Mouse (Mus musculus) right cerebral cortex, postnatal 25 days (tissue): Measurements from ENCODE around the gene Aff3.

Experiments
- DNase-seq: peaks from one replicate; pipeline ENCODE4 v3.0.0; 2022

Aff3 gene

GRCm38 (mm10) chr1:38217912-38218795 lies 446.6 kb downstream of the Aff3 start:
- DNase-seq: no peak

GRCm38 (mm10) chr1:38217098-38217497 lies 447.7 kb downstream of the Aff3 start:
- no peak for DNase-seq

GRCm38 (mm10) chr1:38213377-38213776 lies 451.4 kb downstream of the Aff3 start:
- no peak for DNase-seq

- no peak for DNase-seq
Observed at GRCm38 (mm10) chr1:38212386-38212785, 452.4 kb downstream of the Aff3 start.

- DNase-seq: no peak
Observed at GRCm38 (mm10) chr1:38202475-38203183, 462.1 kb downstream of the Aff3 start.

GRCm38 (mm10) chr1:38201796-38202195 lies 463.0 kb downstream of the Aff3 start:
- DNase-seq: no peak

- DNase-seq: peak; percentile 24
Observed at GRCm38 (mm10) chr1:38199669-38200635, 464.8 kb downstream of the Aff3 start.

GRCm38 (mm10) chr1:38198393-38199029 lies 466.2 kb downstream of the Aff3 start:
- DNase-seq: no peak

- no peak for DNase-seq
Observed at GRCm38 (mm10) chr1:38197145-38197682, 467.5 kb downstream of the Aff3 start.

GRCm38 (mm10) chr1:38195721-38196120 lies 469.0 kb downstream of the Aff3 start:
- DNase-seq: no peak

GRCm38 (mm10) chr1:38186227-38186545 lies 478.6 kb downstream of the Aff3 start:
- DNase-seq: no peak

- peak; percentile 76 for DNase-seq
Observed at GRCm38 (mm10) chr1:38185517-38186226, 479.1 kb downstream of the Aff3 start.

GRCm38 (mm10) chr1:38181020-38181550 lies 483.7 kb downstream of the Aff3 start:
- DNase-seq: no peak

GRCm38 (mm10) chr1:38178929-38179328 lies 485.8 kb downstream of the Aff3 start:
- no peak for DNase-seq

GRCm38 (mm10) chr1:38176077-38176476 lies 488.7 kb downstream of the Aff3 start:
- DNase-seq: no peak

- no peak for DNase-seq
Observed at GRCm38 (mm10) chr1:38171874-38172273, 492.9 kb downstream of the Aff3 start.

- no peak for DNase-seq
Observed at GRCm38 (mm10) chr1:38165696-38166095, 499.1 kb downstream of the Aff3 start.

GRCm38 (mm10) chr1:38150086-38150485 lies 514.7 kb downstream of the Aff3 start:
- DNase-seq: no peak

- DNase-seq: no peak
Observed at GRCm38 (mm10) chr1:38146008-38146407, 518.7 kb downstream of the Aff3 start.

- no peak for DNase-seq
Observed at GRCm38 (mm10) chr1:38141371-38141770, 523.4 kb downstream of the Aff3 start.

GRCm38 (mm10) chr1:38140911-38141310 lies 523.8 kb downstream of the Aff3 start:
- DNase-seq: no peak
